Mouse (Mus musculus) adipocyte (in vitro differentiated cells): ENCODE data around the gene Olfr876.
"Not testable (repeated sequence)": the region's sequence is repeated elsewhere in the genome, so short reads cannot be mapped to it uniquely, and the experiment has no call there.

Source experiments
- DNase-seq: peaks from one replicate; pipeline ENCODE4 v3.0.0-alpha.2; 2016; ENCODE audit warnings: low spot score

The Olfr876 gene

GRCm38 (mm10) chr9:37802731-37803130, at the start of gene Olfr876:
TSS of gene Olfr876 (plus strand) at chr9:37803031.
- no peak for DNase-seq

- DNase-seq, result no peak
Observed at GRCm38 (mm10) chr9:37761728-37762127, 41.1 kb upstream of the Olfr876 start.

GRCm38 (mm10) chr9:37762541-37762940, 40.3 kb upstream of the Olfr876 start:
- peak; percentile 3 for DNase-seq

DNA sequence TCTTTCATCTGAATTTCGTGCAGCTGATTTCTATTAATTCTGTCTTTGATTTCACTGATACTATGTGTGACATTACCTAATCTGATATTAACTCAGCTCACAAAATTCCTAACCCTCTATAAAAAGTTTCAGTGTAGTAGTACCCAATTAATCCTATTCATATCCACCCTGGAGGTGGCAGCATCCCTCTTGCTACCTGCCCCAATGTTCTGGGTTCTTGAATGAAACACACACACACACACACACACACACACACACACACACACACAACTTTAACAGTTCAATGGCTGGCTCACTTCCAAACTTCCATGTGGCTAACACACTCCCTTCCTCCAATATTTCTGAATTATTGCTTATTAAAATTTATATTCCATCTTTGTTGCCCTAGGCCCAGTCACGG, 32.2 kb upstream of the Olfr876 start:
- no peak for DNase-seq

- DNase-seq, result no peak
Observed at GRCm38 (mm10) chr9:37771759-37772158, 31.1 kb upstream of the Olfr876 start, which contains the start of gene Olfr875. TSS of gene Olfr875 (plus strand) at chr9:37771857.

DNA sequence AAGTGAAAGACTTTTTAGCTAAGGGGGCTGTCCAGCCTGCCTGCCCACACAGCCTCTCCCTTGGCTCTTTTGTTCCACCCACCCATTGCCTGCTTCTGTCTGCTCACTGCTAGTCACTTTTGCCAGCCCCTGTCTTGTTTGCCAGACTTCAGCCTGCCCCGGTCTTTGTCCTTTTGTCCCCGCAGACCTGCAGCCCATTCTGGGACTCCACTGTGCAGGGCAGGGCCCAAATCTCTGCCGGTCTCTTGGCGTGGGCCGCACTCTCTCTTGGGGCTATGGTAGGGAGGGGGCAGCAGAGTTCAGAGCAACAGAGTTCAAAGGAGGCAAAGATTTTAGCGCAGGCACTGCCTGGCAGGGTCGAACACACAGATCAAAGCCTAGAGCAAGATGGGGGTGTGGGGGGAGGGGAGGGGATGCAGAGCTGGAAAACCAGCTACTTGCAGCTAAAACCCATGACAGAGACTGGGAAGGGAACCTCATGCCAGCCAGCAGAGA, 20.0 kb upstream of the Olfr876 start:
- no peak for DNase-seq

DNA sequence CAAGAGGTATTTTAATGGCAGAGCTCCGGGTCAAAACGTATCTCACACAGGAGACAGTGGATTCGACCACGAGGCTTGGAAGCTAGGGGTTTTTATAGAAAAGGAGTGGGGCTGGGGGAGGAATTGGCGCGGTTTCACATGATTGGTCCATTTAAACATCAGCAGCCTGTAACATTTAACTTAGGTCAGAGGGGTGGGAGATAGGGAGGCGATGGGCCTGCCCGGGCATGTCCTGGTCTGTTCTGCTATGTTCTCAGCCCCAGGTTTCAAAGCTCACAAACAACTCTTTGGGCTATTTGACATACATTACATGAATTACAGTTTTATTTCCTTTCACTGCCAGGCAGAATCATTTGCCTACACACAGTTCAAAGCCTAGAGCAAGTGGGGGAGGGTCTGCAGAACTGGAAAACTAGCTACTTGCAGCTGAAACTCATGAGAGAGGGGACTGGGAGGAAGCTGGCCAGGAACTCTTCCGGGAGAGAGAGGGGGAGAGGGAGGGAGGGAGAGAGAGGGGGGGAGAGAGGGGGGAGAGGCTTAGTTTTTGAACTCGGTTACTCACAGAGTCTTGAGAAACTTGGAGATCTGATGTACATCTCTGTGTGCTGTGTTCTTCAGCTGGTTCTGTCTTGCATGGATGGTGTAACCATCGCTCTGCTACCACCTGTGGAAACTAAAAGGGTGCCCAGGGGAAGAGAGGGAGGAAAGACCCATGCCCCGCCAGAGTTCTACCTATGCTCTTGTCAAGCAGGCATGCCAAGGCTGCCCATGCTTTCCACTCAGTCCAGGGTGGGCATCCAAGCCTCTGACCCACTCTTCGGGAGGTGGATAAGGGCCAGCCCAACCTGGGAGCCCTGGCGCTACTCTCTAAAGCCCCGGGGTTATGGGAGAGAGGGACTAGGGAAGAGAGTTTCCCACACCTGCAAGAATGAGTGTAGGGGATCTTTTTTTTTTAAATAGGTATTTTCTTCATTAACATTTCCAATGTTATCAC, 19.1 kb upstream of the Olfr876 start:
- not testable (repeated sequence) for DNase-seq

DNA sequence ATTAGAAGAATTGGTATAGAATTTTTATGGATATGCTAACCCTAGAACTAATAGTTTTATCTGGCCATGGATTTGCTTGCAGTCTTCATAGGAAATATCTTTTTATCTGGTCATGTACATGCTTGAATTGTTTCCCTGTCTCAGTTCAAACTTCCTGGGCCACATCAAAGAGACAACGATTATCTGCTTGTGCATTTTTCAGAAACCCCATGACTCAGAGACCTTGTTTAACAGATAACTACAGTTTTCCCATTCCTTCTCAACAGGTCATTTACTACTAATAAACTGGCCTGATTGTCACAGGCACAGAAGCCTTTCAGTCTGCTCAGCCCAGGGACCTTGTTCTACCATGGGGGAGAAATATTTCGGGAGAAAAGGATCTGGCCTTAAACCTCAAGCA, 16.4 kb upstream of the Olfr876 start:
- no peak for DNase-seq

GRCm38 (mm10) chr9:37802055-37802454, 776 bp upstream of the Olfr876 start:
- DNase-seq, result no peak

GRCm38 (mm10) chr9:37807235-37807634, 4.4 kb downstream of the Olfr876 start:
- DNase-seq, result no peak

DNA sequence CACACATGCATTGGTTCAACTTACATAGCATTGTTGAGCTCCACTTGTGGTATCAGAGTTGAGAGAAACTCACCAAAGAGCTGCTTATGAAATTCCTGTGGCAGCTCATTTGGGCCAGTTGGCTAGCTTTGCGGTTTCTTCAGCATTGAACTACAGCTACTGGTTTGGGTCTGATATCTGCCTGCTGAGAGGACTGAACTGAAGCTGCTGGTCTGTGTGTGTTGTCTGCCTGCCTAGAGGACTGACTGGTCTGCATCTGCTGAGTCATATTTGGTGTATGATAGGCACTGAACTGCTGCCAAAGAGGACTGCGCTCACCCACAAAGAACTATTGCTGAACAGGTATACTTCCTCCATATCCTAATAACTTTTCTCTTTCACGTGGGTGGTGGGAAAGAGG, 5.6 kb downstream of the Olfr876 start:
- DNase-seq, result peak; percentile 46

- peak; percentile 63 for DNase-seq
Observed at GRCm38 (mm10) chr9:37808976-37809375, 6.1 kb downstream of the Olfr876 start.

- no peak for DNase-seq
Observed at GRCm38 (mm10) chr9:37814696-37815095, 11.9 kb downstream of the Olfr876 start.

DNA sequence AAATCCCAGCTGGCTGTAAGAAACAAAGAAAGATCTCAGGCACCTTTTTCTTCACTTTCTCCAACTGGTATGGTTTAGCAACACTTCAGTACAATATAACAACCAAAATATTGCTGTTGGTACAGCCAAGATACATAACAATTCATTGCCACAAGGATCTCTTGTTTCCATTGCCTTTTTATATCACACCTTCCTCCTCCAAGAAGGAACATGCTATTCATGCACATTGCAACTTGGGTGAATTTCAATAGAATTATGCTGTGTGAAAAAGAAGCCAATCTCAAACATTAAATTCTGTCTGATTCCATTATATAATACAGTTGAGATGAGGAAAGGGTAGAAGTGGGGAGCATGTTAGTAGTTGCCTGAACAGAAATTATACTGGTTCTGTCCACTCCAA, 27.1 kb downstream of the Olfr876 start:
- DNase-seq, result no peak

DNA sequence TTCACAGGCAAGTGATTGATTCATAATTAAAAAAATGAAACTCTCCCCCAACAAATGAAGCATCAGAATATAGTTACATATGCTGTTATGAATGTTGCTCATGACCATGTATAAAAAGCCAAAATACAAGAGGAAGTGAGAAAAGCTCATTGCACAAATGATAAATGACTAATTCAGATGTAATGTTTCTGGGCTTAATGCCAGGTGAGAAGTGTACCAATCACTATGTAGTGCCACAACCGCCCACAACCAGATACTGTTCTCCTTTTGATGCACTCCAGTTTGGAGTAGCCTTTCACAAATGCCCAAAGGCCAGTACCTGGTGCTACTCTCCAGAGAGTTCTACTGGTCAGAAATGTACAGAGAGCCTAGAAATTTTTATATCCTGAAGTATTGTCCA, 30.5 kb downstream of the Olfr876 start:
- peak; percentile 65 for DNase-seq

DNA sequence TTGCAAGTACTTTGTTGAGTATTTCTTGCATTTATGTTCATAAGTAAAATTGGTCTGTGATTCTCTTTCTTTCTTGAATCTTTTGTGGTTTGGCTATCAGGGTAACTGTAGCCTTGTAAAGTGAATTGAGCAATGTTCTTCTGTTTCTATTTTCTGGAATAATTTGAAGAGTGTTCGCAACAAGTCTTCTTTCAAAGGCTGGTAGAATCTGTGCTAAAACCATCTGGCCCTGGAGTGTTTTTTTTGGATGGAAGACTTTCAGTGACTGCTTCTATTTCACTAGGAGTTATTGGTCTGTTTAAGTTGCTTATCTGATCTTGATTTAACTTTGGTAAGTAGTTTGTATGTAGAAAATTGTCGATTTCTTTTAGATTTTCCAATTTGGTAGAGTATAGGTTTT, 46.4 kb downstream of the Olfr876 start:
- no peak for DNase-seq

DNA sequence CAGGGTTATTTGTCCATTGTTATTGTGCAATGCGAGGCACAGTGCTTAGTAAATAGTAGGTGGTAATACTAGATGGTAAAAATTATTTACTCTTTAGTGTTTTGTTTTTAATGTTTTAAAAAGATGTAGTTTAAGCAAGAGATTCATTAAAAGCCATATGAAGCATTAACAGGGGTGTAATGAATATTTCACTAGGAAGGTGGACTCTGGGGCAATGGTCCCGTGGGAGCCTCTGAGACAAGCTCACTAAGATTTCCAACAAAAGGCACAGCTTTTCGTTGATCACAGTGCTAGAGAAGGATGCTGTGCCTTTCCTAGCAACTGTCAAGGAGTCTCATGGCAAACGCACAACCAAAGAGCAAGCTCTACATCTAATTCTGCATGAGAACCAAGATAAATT, 51.1 kb downstream of the Olfr876 start, which contains the start of gene Olfr877:
TSS of gene Olfr877 (plus strand) at position 301 of the 400 bp plus-strand sequence.
- DNase-seq, result no peak
